Comparison of ENCODE assay signal across 26 mouse cellular contexts in the genomic region with DNA sequence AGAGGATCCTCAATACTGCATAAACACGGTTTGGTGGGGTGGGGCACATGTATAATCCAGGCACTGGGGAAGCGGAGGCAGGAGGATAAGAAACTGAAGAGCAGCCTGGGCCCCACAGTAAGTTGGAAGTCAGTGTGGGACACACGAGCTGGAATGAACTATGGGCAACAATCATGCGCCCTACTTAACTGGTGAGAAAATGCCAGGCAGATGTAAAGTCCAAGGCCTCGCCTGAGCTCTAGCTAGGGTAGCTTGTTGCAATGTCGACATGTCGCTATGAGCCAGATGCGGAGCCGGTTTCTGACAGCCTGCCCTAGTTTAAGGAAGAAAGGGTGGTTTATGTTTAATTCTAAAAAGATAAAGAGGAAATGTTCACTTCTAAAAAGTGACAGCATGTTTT. TPM values are rescaled to one million over a fixed set of nuclear protein-coding genes. Genes with fewer than 3 reads are reported as not detected.
DNase-seq lines count a peak whose midpoint lies in the region; ATAC-seq and TF ChIP-seq lines count a peak whose summit lies in the region.
"Had no signal": no experiment of that assay in that cellular context is flagged by ENCODE, and none has a peak within 500 bp of the region (broad histone marks: within the 10 kb centered on the region; RNA-seq: fewer than 3 reads in every experiment).

No protein-coding gene starts in this region.

- no peak overlapping the region for H3K4me2 ChIP-seq in intestine, embryonic 16.5 days (ENCODE audit: low read depth, low read length)
- H3K4me2 ChIP-seq in intestine, embryonic 15.5 days (replicated peaks), result no peak overlapping the region
- H3K4me2 ChIP-seq in stomach, postnatal 0 days (replicated peaks; ENCODE audit: low read depth), result no peak overlapping the region
- no peak overlapping the region for H3K4me2 ChIP-seq in midbrain, embryonic 16.5 days (ENCODE audit: low read length)
- H3K4me2 ChIP-seq: embryonic facial prominence, embryonic 12.5 days; embryonic facial prominence, embryonic 15.5 days; heart, embryonic 11.5 days; hindbrain, embryonic 13.5 days had no signal

- H3K27ac ChIP-seq in intestine, embryonic 16.5 days (ENCODE audit: low read length), result peak overlapping the region; percentile 27; the same call in 1 of the 2 replicates
- no peak overlapping the region for H3K27ac ChIP-seq in intestine, embryonic 15.5 days
- peak overlapping the region; percentile 94 for H3K27ac ChIP-seq in spleen, adult 2 months (ENCODE audit: insufficient read depth, low read length)
- H3K27ac ChIP-seq in stomach, postnatal 0 days (replicated peaks), result peak overlapping the region; percentile 30; the same call in 1 of the 2 replicates
- H3K27ac ChIP-seq in midbrain, embryonic 16.5 days (ENCODE audit: low read length), result no peak overlapping the region
- H3K27ac ChIP-seq: embryonic facial prominence, embryonic 12.5 days; embryonic facial prominence, embryonic 15.5 days; hindbrain, embryonic 10.5 days; hindbrain, embryonic 13.5 days; hindbrain, postnatal 0 days had no signal

- no peaks in the 10 kb centered on the region for H3K27me3 ChIP-seq in intestine, embryonic 16.5 days (replicated peaks; ENCODE audit: control insufficient read depth, insufficient read depth, low read length)
- no peaks in the 10 kb centered on the region for H3K27me3 ChIP-seq in intestine, embryonic 15.5 days (replicated peaks)
- H3K27me3 ChIP-seq in spleen, adult 2 months (ENCODE audit: control insufficient read depth, insufficient read depth, low read length), result no peaks in the 10 kb centered on the region
- no peaks in the 10 kb centered on the region for H3K27me3 ChIP-seq in stomach, postnatal 0 days (ENCODE audit: control insufficient read depth, insufficient read depth, low read length)
- no peaks in the 10 kb centered on the region for H3K27me3 ChIP-seq in midbrain, embryonic 16.5 days (ENCODE audit: control insufficient read depth, insufficient read depth, low read depth, low read length)
- H3K27me3 ChIP-seq: embryonic facial prominence, embryonic 12.5 days; embryonic facial prominence, embryonic 15.5 days; hindbrain, embryonic 13.5 days; Patski had no signal

- H3K4me3 ChIP-seq in intestine, embryonic 16.5 days (ENCODE audit: low read length), result no peak overlapping the region
- no peak overlapping the region for H3K4me3 ChIP-seq in intestine, embryonic 15.5 days (replicated peaks)
- no peak overlapping the region for H3K4me3 ChIP-seq in spleen, adult 2 months (ENCODE audit: extremely low read depth, insufficient read depth, insufficient read length)
- no peak overlapping the region for H3K4me3 ChIP-seq in stomach, postnatal 0 days (ENCODE audit: low read depth, low read length)
- no peak overlapping the region for H3K4me3 ChIP-seq in midbrain, embryonic 16.5 days (ENCODE audit: low read depth, low read length)
- H3K4me3 ChIP-seq: embryonic facial prominence, embryonic 12.5 days; embryonic facial prominence, embryonic 15.5 days; gastrocnemius, adult 2 months; hindbrain, embryonic 10.5 days; hindbrain, embryonic 13.5 days had no signal

- no peak for TF ChIP-seq CTCF in spleen, adult 2 months (IDR thresholded peaks at IDR 0.05; ENCODE audit: extremely low read depth, insufficient read depth, insufficient read length, insufficient replicate concordance)
- TF ChIP-seq CTCF in stomach, postnatal 0 days (IDR thresholded peaks at IDR 0.05; ENCODE audit: low read depth), result no peak

- peaks cover 45% of the 10 kb centered on the region for H3K4me1 ChIP-seq in intestine, embryonic 16.5 days (ENCODE audit: control insufficient read depth, insufficient read depth, low read length)
- peaks cover 40% of the 10 kb centered on the region for H3K4me1 ChIP-seq in intestine, embryonic 15.5 days (replicated peaks)
- peaks cover 44% of the 10 kb centered on the region for H3K4me1 ChIP-seq in spleen, adult 2 months (ENCODE audit: control insufficient read depth, insufficient read depth, insufficient read length)
- H3K4me1 ChIP-seq in stomach, postnatal 0 days (replicated peaks; ENCODE audit: control insufficient read depth, insufficient read depth), result peaks cover 23% of the 10 kb centered on the region
- no peaks in the 10 kb centered on the region for H3K4me1 ChIP-seq in midbrain, embryonic 16.5 days (ENCODE audit: control insufficient read depth, insufficient read depth, low read length)
- H3K4me1 ChIP-seq: hindbrain, embryonic 13.5 days had no signal

- no peaks in the 10 kb centered on the region for H3K9me3 ChIP-seq in intestine, embryonic 16.5 days (ENCODE audit: control insufficient read depth, low read length)
- no peaks in the 10 kb centered on the region for H3K9me3 ChIP-seq in intestine, embryonic 15.5 days
- H3K9me3 ChIP-seq in stomach, postnatal 0 days (ENCODE audit: control insufficient read depth, low read length), result no peaks in the 10 kb centered on the region
- H3K9me3 ChIP-seq in midbrain, embryonic 16.5 days (replicated peaks; ENCODE audit: control insufficient read depth, low read length, poor library complexity, severe bottlenecking), result no peaks in the 10 kb centered on the region
- H3K9me3 ChIP-seq: embryonic facial prominence, embryonic 12.5 days; embryonic facial prominence, embryonic 15.5 days; G1E; hindbrain, embryonic 10.5 days; hindbrain, embryonic 13.5 days had no signal

- TF ChIP-seq EP300 in stomach, postnatal 0 days (optimal IDR thresholded peaks at IDR 0.05), result no peak

- no peak for ATAC-seq in CD4-positive, CD25-positive, alpha-beta regulatory T cell, adult 4 months
- ATAC-seq in intestine, embryonic 16.5 days, result no peak
- no peak for ATAC-seq in intestine, embryonic 15.5 days
- ATAC-seq in stomach, postnatal 0 days (ENCODE audit: low FRiP score, low TSS enrichment), result no peak
- ATAC-seq in midbrain, embryonic 16.5 days, result no peak
- ATAC-seq: forebrain, embryonic 14.5 days; forebrain, postnatal 0 days; hindbrain, postnatal 0 days; Patski had no signal

- no peak for TF ChIP-seq POLR2A in spleen, adult 2 months (IDR thresholded peaks at IDR 0.05; ENCODE audit: low read depth, low read length)

- DNase-seq in CD4-positive, CD25-positive, alpha-beta regulatory T cell, adult 2 months (ENCODE audit: low read depth, low spot score), result peak; percentile 24
- DNase-seq in spleen, adult 2 months (ENCODE audit: low read depth in 1 of 2, low spot score in 2 of 2), result no peak
- no peak for DNase-seq in spleen, postnatal 36 days (ENCODE audit: low spot score in 2 of 2)
- no peak for DNase-seq in stomach, postnatal 0 days (ENCODE audit: low spot score)
- DNase-seq: cerebellum, adult 11 months; cerebellum, adult 2 months; cerebellum, adult 9-11 months; cerebellum, postnatal 25 days; forebrain, postnatal 0 days; gastrocnemius, adult 2 months; gastrocnemius, postnatal 14 days; heart, adult 11 months; heart, postnatal 36 days had no signal

- no peak overlapping the region for H3K9ac ChIP-seq in intestine, embryonic 16.5 days (ENCODE audit: low read depth, low read length)
- H3K9ac ChIP-seq in intestine, embryonic 15.5 days, result no peak overlapping the region
- H3K9ac ChIP-seq in stomach, postnatal 0 days (ENCODE audit: low read length), result no peak overlapping the region
- H3K9ac ChIP-seq in midbrain, embryonic 16.5 days (ENCODE audit: low read depth, low read length), result no peak overlapping the region
- H3K9ac ChIP-seq: embryonic facial prominence, embryonic 12.5 days; embryonic facial prominence, embryonic 15.5 days; forebrain, postnatal 0 days; hindbrain, embryonic 13.5 days had no signal

- WGBS in intestine, embryonic 16.5 days, result 78% methylated on average over 9 of the region's 9 CpGs
- WGBS in intestine, embryonic 15.5 days, result 76% methylated on average over 9 of the region's 9 CpGs
- 76% methylated on average over 9 of the region's 9 CpGs for WGBS in spleen, adult 2 months
- WGBS in stomach, postnatal 0 days, result 81% methylated on average over 9 of the region's 9 CpGs
- WGBS in midbrain, embryonic 16.5 days, result 94% methylated on average over 9 of the region's 9 CpGs

- no peaks in the 10 kb centered on the region for H3K36me3 ChIP-seq in intestine, embryonic 16.5 days (ENCODE audit: control insufficient read depth, insufficient read depth, low read length)
- H3K36me3 ChIP-seq in intestine, embryonic 15.5 days, result no peaks in the 10 kb centered on the region
- no peaks in the 10 kb centered on the region; the same call in 1 of the 2 replicates for H3K36me3 ChIP-seq in spleen, adult 2 months (ENCODE audit: control insufficient read depth, insufficient read depth, low read length)
- no peaks in the 10 kb centered on the region for H3K36me3 ChIP-seq in stomach, postnatal 0 days (ENCODE audit: control insufficient read depth, insufficient read depth, low read length)
- no peaks in the 10 kb centered on the region for H3K36me3 ChIP-seq in midbrain, embryonic 16.5 days (ENCODE audit: control insufficient read depth, insufficient read depth, low read length)
- H3K36me3 ChIP-seq: embryonic facial prominence, embryonic 12.5 days; embryonic facial prominence, embryonic 15.5 days; G1E; hindbrain, embryonic 10.5 days; hindbrain, embryonic 13.5 days had no signal

RNA-seq across cellular contexts. Expression of a gene that starts 37.9 kb away (rescaled TPM):
- 10 to 100 TPM; 32.1 to 54.1 TPM for polyA plus RNA-seq in CD4-positive, CD25-positive, alpha-beta regulatory T cell, adult 4 months (2017; shearing (Covaris generic))
- polyA plus RNA-seq in intestine, embryonic 16.5 days (2015; fragmentation: Nextera tagmentation; extraction: Ambion mirVana), result 18.2 and 19.5 TPM in 2 replicates
- polyA plus RNA-seq in intestine, embryonic 15.5 days (2015; fragmentation: Nextera tagmentation; extraction: Ambion mirVana), result 18.4 and 19.4 TPM in 2 replicates
- 15.4 and 16.6 TPM in 2 replicates for polyA plus RNA-seq in spleen, adult 2 months (2012; rRNA removed)
- 15.3 and 15.7 TPM in 2 replicates for polyA plus RNA-seq in stomach, postnatal 0 days (2015; fragmentation: Nextera tagmentation; extraction: Ambion mirVana)
- 6.1 and 6.5 TPM in 2 replicates for polyA plus RNA-seq in midbrain, embryonic 16.5 days (2015; fragmentation: Nextera tagmentation; extraction: Ambion mirVana)

Comparison
In these comparisons a context has a peak if more than half of its experiments do, and no peak if none do; other contexts are left out.
1. H3K27ac ChIP-seq: peak in intestine, embryonic 16.5 days (single experiment), spleen, adult 2 months (single experiment) and stomach, postnatal 0 days (single experiment); none in intestine, embryonic 15.5 days (single experiment) and midbrain, embryonic 16.5 days (single experiment).